Mouse (Mus musculus) left cerebral cortex, postnatal 14 days (tissue): ENCODE results near the gene Mgp. TPM values are rescaled to one million over a fixed set of nuclear protein-coding genes. Genes with fewer than 3 reads are reported as not detected.

Experiments used
- DNase-seq, 2 experiments: peaks; one replicate each; pipeline ENCODE4 v3.0.0; 2021 to 2022; ENCODE audit warnings: low spot score in 2 of 2, mixed read lengths in 1 of 2
- intact Hi-C: fragments of 180-260 bp; cut with DNase I; formaldehyde crosslinking; loops from one replicate; pipeline ENCODE4 v1.15.1; 2025
- total RNA-seq, 2 experiments: library from RNA; stranded (reverse); gene quantifications; 2 replicates each; pipeline ENCODE4 v1.2.3; 2021

The Mgp gene
- total RNA-seq, 2 experiments from 2014 or later = 44.9 to 54.4 TPM

DNA sequence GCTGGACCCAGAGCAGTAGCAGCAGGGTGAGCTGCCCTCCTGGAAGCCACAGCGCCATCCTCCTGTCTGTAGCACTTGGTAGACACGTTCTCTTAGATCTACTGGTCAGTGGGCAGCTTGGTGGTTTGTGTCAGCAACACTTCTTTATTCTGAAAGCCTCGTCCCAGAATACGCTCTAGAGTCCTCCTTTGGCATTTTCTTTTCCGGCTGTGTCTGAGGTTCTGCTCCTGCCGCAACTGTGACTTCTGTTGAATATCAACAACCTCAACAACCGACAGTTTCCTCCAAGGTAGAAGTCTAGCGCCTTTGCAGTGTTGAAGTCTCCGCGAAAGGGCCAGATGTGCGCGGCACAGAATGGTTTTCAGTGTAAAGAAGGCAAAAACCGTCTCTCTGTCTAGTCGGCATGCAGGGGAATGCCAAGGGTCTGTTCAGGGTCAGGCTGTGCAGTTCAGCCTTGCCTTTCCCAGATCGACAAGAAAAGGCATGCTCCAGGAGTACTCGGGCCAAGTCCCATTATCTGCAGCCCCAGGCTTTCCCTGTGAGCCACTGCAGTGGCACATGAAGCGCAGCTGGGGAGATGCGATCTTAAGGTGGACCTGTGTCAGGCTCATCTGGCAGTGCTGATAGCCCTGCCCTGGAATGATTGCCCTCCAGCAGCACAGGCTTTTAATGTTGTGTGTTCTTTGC is 18.3 kb downstream of the Mgp start, which contains the start of gene Art4:
Gene Art4 (minus strand): TSS at position 548 of the 687 bp plus-strand sequence.
- DNase-seq = no peak
- intact Hi-C loops = no loop called here

- DNase-seq = no peak
- intact Hi-C loops = no loop called here
These were observed 19.5 kb downstream of the Mgp start for GRCm38 (mm10) chr6:136856071-136856636.

DNA sequence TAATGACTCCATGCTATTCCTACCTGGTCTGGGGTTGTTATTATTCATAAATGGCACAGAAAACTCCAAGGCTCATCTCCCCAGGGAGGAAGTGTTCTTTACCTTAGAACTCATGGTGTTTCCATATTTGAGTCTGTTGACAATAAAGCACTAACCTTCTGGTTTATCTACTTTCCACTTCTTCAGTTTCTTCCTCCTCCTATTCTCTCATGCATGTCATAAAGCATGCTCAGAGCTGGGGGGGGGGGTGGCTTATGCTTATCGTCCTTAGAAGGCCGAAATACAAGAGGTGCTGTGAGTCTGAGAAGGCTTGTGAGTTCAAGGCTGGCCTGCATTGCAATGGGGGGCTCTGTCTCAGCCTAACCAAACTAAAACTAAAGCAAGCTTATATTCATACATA is 20.4 kb downstream of the Mgp start:
- DNase-seq = no peak
- intact Hi-C loops = no loop called here

GRCm38 (mm10) chr6:136854361-136854781 is 21.3 kb downstream of the Mgp start:
- intact Hi-C loops = no loop called here
- no peak for DNase-seq

GRCm38 (mm10) chr6:136852762-136853161 is 22.9 kb downstream of the Mgp start:
- DNase-seq = no peak
- intact Hi-C loops = no loop called here

DNA sequence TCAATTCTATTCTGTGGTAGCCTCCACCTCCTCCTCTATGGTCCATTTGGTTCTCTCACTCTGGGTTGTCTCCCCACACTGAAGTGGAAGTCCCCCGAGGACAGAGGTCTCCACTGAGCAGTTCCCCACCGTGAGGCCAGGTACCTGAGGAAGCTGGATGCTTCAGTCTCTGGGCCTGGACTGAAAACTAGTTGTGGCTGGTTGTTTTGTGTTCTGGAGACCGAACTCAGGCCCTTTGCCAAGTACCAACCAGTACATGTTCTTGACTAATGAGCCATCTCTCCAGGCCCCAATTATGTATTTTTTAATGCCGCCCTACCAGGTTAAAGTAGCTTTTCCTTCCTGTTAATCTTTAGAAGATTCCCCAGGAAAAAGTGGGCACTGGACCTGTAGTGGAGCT is 23.3 kb downstream of the Mgp start:
- intact Hi-C loops = no loop called here

GRCm38 (mm10) chr6:136850267-136850666 is 25.4 kb downstream of the Mgp start:
- intact Hi-C loops = no loop called here
- no peak for DNase-seq

More for the DNA sequence above, 23.3 kb downstream of the Mgp start:
- no peak for DNase-seq

GRCm38 (mm10) chr6:136848971-136849370 is 26.7 kb downstream of the Mgp start:
- intact Hi-C loops = no loop called here
- DNase-seq = no peak

DNA sequence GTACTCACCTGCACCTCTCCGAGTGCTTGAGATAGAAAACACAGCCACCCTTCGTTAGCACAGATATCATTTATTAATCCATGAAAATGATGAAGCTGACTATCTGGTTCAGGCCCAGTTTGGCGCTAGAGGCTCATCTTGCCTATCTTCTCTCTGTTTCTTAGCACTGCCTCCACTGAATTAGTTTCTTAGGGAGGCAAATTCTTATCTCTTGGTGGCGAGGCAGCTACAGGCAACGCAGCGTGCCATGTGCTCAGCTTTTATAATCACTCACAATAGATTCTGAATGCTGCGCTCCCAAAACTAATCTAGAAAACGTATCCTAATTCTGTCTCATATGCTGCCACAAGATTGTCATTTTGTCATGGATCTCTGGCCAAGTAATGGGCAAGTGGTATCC is 27.2 kb downstream of the Mgp start:
- intact Hi-C loops = no loop called here
- no peak for DNase-seq

DNA sequence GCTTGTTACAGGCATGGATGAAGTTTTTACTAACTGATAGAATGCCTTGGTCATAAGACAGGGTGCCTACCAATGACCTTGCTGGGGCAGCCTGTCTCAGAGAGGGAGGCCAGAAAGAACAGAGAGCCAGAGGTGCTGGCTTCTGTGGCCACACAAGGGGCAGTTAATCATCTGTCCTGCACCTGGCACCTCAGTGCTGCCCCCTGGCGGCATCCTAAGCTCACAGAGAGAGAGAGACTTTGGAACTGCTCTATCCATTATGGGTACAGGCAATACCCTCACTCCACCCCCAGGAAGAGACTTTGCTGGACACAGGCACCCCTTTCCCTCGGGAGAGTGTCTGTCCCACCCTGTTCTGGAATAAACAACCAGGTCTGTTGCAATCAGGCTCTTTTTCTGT is 27.8 kb downstream of the Mgp start:
- intact Hi-C loops = no loop called here
- DNase-seq = peak in 1 of 2 experiments; percentile 40

DNA sequence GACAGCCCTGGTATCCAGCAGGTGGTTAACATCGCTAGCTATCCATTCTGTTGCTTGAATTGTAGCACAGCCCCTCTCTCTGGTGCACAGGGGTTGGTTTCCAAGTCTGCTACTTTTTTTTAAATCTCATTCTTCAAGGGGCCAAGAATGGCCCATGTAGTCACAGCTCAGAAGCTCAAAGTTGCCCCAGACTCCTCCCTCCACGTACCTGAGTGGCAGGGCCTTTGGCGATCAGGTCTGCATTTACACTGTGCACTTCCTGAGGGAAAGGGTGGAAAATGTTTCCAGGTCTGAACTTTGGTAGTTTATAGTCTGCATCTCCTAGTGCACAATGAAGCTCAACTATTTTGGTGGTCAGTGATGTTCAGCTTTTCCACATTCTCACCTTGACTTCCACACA is 28.4 kb downstream of the Mgp start:
- no peak for DNase-seq
- intact Hi-C loops = no loop called here

DNA sequence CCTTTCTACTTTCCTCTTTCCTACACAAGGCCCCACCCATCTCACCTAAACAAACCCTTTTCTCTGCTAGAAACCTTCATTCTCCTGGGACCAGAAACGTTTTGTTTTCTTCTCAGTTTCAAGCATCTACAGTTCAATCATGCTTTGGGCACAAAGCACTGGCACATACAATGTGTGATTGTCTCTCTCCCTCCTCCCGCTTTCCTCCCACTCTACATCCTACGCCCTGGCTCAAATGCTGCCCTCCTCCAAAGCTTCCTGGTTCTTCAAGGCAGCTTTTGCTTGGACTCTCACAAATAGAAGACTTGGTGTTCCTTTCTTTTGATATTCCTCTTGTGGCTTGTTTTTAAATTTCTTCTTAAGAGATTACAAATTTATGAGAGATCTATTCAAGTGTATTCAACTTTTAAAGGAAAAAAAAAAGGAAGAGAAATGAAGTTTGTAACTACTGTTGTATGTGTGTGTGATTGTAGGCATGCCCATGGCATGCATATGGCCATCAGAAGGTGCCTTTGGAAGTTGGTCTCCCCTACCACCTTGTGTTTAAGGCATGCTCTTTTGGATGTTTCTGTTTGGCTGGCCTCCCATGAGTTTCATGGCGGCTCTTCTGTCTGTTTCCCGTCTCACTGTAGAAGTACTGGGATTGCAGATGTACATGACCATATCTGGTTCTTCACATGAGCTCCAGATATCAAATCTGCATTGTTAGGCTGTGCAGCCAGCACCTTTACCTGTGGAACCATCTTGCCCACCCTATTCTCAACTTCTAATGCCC is 29.7 kb downstream of the Mgp start:
- intact Hi-C loops = no loop called here
- DNase-seq = no peak

GRCm38 (mm10) chr6:136844903-136845302 is 30.7 kb downstream of the Mgp start:
- no peak for DNase-seq
- intact Hi-C loops = no loop called here

DNA sequence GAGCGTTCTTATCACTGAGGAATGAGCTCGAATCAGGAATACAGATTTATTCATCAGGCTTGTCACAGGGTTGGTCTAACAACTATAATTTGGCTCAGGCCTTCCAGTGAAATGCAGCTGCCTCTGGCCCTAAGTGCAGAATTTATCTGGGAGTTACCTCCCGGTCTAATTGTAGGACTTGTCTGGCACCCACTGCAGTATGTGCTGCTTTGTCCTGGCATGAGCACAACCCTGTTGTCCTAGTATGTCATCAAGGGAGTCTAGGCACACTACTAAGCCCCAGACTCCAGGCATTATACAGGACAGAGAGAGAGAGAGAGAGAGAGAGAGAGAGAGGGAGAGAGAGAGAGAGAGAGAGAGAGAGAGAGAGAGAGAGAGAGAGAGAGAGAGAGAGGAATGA is 38.3 kb downstream of the Mgp start:
- intact Hi-C loops = no loop called here

GRCm38 (mm10) chr6:136835352-136835751 is 40.3 kb downstream of the Mgp start, which contains the start of gene Smco3:
Smco3 (minus strand) TSS chr6:136835452.
- intact Hi-C loops = no loop called here
- DNase-seq = no peak

More for the DNA sequence above, 38.3 kb downstream of the Mgp start:
- DNase-seq = no peak

DNA sequence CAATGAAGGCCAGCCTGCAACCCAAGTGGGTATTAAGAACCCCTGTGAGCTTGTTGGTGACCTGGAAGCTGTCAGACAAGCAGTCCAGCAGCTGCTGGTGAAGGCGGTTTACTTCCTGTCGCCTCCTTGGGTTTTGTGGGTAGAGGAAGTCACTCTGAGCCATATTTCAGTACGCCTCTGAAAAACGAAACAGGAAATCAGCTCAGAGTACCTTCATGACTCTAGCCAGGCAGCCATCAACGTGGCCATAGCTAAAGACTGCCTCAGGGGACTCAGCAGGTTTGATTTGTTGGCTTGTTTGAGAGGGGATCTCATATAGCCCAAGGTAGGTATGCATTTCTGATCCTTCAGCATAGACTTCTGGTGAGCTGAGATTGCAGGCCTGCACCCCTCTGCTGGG is 43.9 kb downstream of the Mgp start:
- intact Hi-C loops = no loop called here
- DNase-seq = no peak

DNA sequence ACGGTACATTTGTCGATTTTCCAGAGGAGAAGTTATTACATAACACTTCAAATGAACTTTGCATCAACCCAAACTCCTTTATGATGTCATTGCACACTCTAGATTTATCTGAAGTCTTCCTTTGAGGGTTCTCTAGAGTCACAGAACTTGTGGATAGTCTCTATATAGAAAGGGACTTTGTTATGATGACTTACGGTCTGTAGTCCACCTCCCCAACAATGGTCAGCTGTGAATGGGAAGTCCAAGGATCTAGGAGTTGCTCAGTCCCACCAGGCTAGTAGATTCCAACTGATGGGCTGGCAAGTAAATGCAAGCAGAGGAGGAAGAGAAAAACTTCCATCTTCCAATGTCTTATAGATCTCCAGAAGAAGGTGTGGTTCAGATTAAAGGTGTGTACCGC is 46.9 kb downstream of the Mgp start:
- intact Hi-C loops = no loop called here
- no peak for DNase-seq

DNA sequence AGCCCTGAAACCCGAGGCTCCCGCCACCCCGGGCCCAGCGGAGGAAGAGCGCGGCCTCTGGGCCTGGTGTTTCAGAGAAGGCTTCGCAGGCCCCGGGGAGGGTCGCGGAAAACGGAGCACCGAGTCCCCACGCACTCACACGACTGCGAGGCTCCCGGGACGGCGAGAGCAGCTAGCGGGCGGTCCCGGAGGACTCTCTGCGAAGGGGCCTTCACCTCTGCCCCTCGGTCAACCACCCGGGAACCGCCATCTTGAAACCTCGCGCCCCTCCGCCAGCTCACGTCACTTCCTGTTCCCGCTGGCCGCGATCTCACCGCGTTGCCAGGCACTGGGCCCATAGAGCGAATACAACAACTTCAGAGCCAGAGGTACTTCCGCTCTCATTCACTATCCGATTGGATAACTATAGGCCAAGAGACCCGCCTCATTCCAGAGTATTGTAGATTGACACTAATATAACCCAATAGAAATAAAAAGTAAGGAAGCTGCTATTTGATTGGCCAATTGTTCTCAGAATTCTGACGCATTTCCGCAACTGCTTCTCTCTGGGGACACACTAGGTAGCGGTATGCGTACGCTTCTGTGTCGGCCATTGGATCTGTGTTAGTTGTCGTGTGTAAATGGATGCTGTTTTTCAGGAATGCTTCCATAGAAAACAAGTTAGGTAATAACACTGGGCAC is 47.6 kb downstream of the Mgp start, which contains the start of gene Wbp11:
Gene Wbp11 (minus strand): TSS at position 353 of the 681 bp plus-strand sequence.
- intact Hi-C loops = no loop called here
- peak; percentile 96 to 99 for DNase-seq

DNA sequence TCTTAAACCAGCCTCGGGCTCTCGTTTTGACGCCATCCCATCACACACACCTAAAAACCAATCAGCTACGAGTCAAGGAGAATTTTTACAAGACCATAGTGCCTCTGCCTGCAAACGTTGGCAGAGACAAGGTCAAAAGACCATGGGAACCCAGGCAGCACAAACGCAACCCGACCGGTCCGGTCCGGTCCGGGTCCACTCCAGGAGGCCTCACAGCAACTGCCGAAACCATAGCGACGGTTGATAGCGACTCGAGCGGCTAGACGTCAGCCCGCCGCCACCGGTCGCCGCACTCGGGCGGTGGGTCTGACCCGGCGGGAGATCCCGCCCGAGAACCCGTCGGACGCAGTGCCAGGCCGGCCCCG is 48.1 kb downstream of the Mgp start, which contains the start of gene BC049715:
Gene BC049715 (plus strand): TSS at position 111 of the 365 bp plus-strand sequence.
- no peak for DNase-seq
- intact Hi-C loops = no loop called here

DNA sequence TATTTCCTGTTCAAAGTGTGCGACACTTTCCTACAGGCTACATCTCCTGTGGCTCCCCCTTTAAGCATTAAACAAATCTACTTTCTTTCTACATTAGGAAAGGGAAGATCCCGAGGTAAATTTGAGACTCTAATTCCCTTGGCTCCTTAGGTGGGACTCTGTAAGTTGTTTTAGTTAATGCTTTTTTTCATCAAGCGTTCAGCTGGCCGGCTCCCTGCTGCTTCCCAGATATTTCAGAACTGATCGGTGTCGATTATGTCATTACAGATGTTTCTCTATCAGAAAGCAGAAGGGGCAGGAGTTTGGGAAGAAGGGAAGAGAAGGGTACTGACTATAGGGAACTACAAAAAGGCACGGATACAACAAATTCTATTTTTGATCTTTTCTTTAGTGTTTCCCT is 48.5 kb downstream of the Mgp start:
- intact Hi-C loops = no loop called here
- DNase-seq = no peak
